Mouse (Mus musculus) gastrocnemius, postnatal 36 days (tissue): ENCODE measurements around the gene Iqcm. TPM values are rescaled to one million over a fixed set of nuclear protein-coding genes. Genes with fewer than 3 reads are reported as not detected.

Experiments used
- total RNA-seq, 2 experiments: library from RNA; stranded (reverse); gene quantifications; 2 replicates each; pipeline ENCODE4 v1.2.3; 2021

Gene Iqcm
- total RNA-seq, 2 experiments from 2014 or later: not detected

Other genes starting within 250 kb of the Iqcm start
- gene Rasd2, start 234.8 kb upstream of the Iqcm start, total RNA-seq: 1 to 10 TPM; 4.4 to 5.3 TPM
- under 1 TPM; 0.23 to 0.69 TPM for gene Gm10358, start 42.1 kb upstream of the Iqcm start, total RNA-seq